8 mouse cellular contexts compared by ENCODE assay signal in genomic region chr9:13681581-13682038, GRCm38 (mm10).
A peak's percentile ranks its signal among the peaks of the same experiment; 100 is the strongest.
DNase-seq lines count a peak whose midpoint lies in the region; ATAC-seq and TF ChIP-seq lines count a peak whose summit lies in the region.

No protein-coding gene starts in this region.

- TF ChIP-seq RAD21 in CH12.LX (IDR thresholded peaks at IDR 0.05; ENCODE audit: low read depth, low read length): peak; percentile 11

- no peaks in the 10 kb centered on the region for H3K79me2 ChIP-seq in CH12.LX (replicated peaks; ENCODE audit: control insufficient read depth, extremely low read depth, insufficient read depth, poor library complexity, severe bottlenecking)

- dilution Hi-C loops in CH12.LX (cut with MboI; ENCODE audit: extremely low pct_ligation_motif_present, extremely low pct_unique_long_range_greater_than_20kb, low sequenced_read_pairs): no loop called here

- TF ChIP-seq POLR2A in CH12.LX (IDR thresholded peaks at IDR 0.05; ENCODE audit: low read depth, low read length): no peak
- TF ChIP-seq POLR2A in olfactory bulb, adult 2 months (IDR thresholded peaks at IDR 0.05; ENCODE audit: insufficient read depth, low read depth, low read length): no peak

- ATAC-seq in forebrain, embryonic 16.5 days: peak; percentile 97
- peak; percentile 95 for ATAC-seq in hindbrain, embryonic 11.5 days (ENCODE audit: low FRiP score)
- ATAC-seq in liver, postnatal 0 days: peak; percentile 71

- DNase-seq in CH12.LX (ENCODE audit: extremely low read depth): no peak
- peak; percentile 62 for DNase-seq in cerebellum, adult 11-12 months
- DNase-seq in hindbrain, embryonic 11.5 days (ENCODE audit: low spot score): peak; percentile 54
- DNase-seq in layer of hippocampus, adult 9-10 months (ENCODE audit: low spot score): peak; percentile 52
- peak; percentile 30 for DNase-seq in liver, postnatal 0 days
- DNase-seq in B cell, adult 2 months: no peak

- peaks cover 6 to 25% of the 10 kb centered on the region in 2 experiments for H3K4me1 ChIP-seq in CH12.LX (ENCODE audit: control insufficient read depth in 1 of 2, insufficient read depth in 2 of 2)
- peaks cover 14% of the 10 kb centered on the region for H3K4me1 ChIP-seq in forebrain, embryonic 16.5 days (replicated peaks; ENCODE audit: control insufficient read depth, insufficient read depth, low read length)
- H3K4me1 ChIP-seq in hindbrain, embryonic 11.5 days (replicated peaks; ENCODE audit: control insufficient read depth, insufficient read depth, low read length): no peaks in the 10 kb centered on the region
- H3K4me1 ChIP-seq in liver, postnatal 0 days (ENCODE audit: insufficient read depth): no peaks in the 10 kb centered on the region
- peaks cover 3% of the 10 kb centered on the region for H3K4me1 ChIP-seq in olfactory bulb, adult 2 months (ENCODE audit: control insufficient read depth, insufficient read depth, low read length)

- in situ Hi-C loops in CH12.LX (cut with MboI; ENCODE audit: low pct_ligation_motif_present, low pct_unique_long_range_greater_than_20kb, low sequenced_read_pairs): no loop called here

- H3K27me3 ChIP-seq in CH12.LX (replicated peaks): no peaks in the 10 kb centered on the region
- no peaks in the 10 kb centered on the region for H3K27me3 ChIP-seq in forebrain, embryonic 16.5 days (replicated peaks; ENCODE audit: control insufficient read depth, insufficient read depth, low read length)
- no peaks in the 10 kb centered on the region for H3K27me3 ChIP-seq in hindbrain, embryonic 11.5 days (ENCODE audit: control insufficient read depth, insufficient read depth, low read length)
- H3K27me3 ChIP-seq in liver, postnatal 0 days (ENCODE audit: insufficient read depth, low read length): no peaks in the 10 kb centered on the region

- TF ChIP-seq CTCF in CH12.LX (conservative IDR thresholded peaks at IDR 0.05 in 1 of 2, IDR thresholded peaks at IDR 0.05 in 1 of 2; ENCODE audit: low read depth in 2 of 2, low read length in 2 of 2): peak in 1 of 2 experiments; percentile 13; a peak in 1 of 4 replicates
- peak; percentile 54 for TF ChIP-seq CTCF in liver, postnatal 0 days (IDR thresholded peaks at IDR 0.05; ENCODE audit: low read depth)
- no peak for TF ChIP-seq CTCF in olfactory bulb, adult 2 months (IDR thresholded peaks at IDR 0.05; ENCODE audit: insufficient read depth, low read depth, low read length)

- no peak overlapping the region for H3K27ac ChIP-seq in CH12.LX (ENCODE audit: insufficient read depth, low read depth)
- H3K27ac ChIP-seq in forebrain, embryonic 16.5 days (ENCODE audit: low read length): peak overlapping the region; percentile 42
- H3K27ac ChIP-seq in hindbrain, embryonic 11.5 days (ENCODE audit: low read depth, low read length): peak overlapping the region; percentile 33; the same call in 1 of the 2 replicates
- no peak overlapping the region for H3K27ac ChIP-seq in liver, postnatal 0 days (ENCODE audit: low read depth)
- H3K27ac ChIP-seq in olfactory bulb, adult 2 months (ENCODE audit: insufficient read depth, low read depth, low read length): 0 out of 2 replicates have a peak overlapping the region, but pooled peaks have one; percentile 2

- no peaks in the 10 kb centered on the region for H3K36me3 ChIP-seq in CH12.LX (replicated peaks in 1 of 2; ENCODE audit: control insufficient read depth in 1 of 2, insufficient read depth in 1 of 2, low read length in 1 of 2)
- H3K36me3 ChIP-seq in forebrain, embryonic 16.5 days (ENCODE audit: control insufficient read depth, insufficient read depth): no peaks in the 10 kb centered on the region
- no peaks in the 10 kb centered on the region for H3K36me3 ChIP-seq in hindbrain, embryonic 11.5 days (ENCODE audit: control insufficient read depth, insufficient read depth, low read length)
- H3K36me3 ChIP-seq in liver, postnatal 0 days (replicated peaks; ENCODE audit: insufficient read depth, low read length): no peaks in the 10 kb centered on the region

- no peaks in the 10 kb centered on the region for H3K9me3 ChIP-seq in CH12.LX (replicated peaks; ENCODE audit: low read length)
- no peaks in the 10 kb centered on the region for H3K9me3 ChIP-seq in forebrain, embryonic 16.5 days (ENCODE audit: control insufficient read depth, low read length)
- no peaks in the 10 kb centered on the region for H3K9me3 ChIP-seq in hindbrain, embryonic 11.5 days (ENCODE audit: control insufficient read depth, low read length)
- no peaks in the 10 kb centered on the region for H3K9me3 ChIP-seq in liver, postnatal 0 days (ENCODE audit: low read length)

- TF ChIP-seq EP300 in CH12.LX (IDR thresholded peaks at IDR 0.05; ENCODE audit: low read length): no peak
- TF ChIP-seq EP300 in liver, postnatal 0 days (IDR thresholded peaks at IDR 0.05; ENCODE audit: low read depth): no peak

- no peak overlapping the region for H3K4me3 ChIP-seq in CH12.LX (replicated peaks in 1 of 3; ENCODE audit: low read depth in 2 of 3, low read length in 2 of 3, poor library complexity in 1 of 3)
- no peak overlapping the region; the same call in 1 of the 2 replicates for H3K4me3 ChIP-seq in forebrain, embryonic 16.5 days (replicated peaks; ENCODE audit: low read length)
- H3K4me3 ChIP-seq in hindbrain, embryonic 11.5 days (ENCODE audit: low read depth, low read length): no peak overlapping the region
- H3K4me3 ChIP-seq in liver, postnatal 0 days (ENCODE audit: low read depth, low read length): no peak overlapping the region
- 0 out of 2 replicates have a peak overlapping the region, but pooled peaks have one; percentile 2 for H3K4me3 ChIP-seq in olfactory bulb, adult 2 months (ENCODE audit: insufficient read depth, low read depth, low read length)

- H3K4me2 ChIP-seq in CH12.LX (ENCODE audit: insufficient read depth, low read depth, poor library complexity, severe bottlenecking): no peak overlapping the region
- H3K4me2 ChIP-seq in forebrain, embryonic 16.5 days (ENCODE audit: low read length): peak overlapping the region; percentile 43
- H3K4me2 ChIP-seq in hindbrain, embryonic 11.5 days (replicated peaks; ENCODE audit: low read depth, low read length): no peak overlapping the region
- H3K4me2 ChIP-seq in liver, postnatal 0 days (ENCODE audit: low read depth, low read length): no peak overlapping the region

- H3K9ac ChIP-seq in CH12.LX (ENCODE audit: insufficient read depth, low read depth): no peak overlapping the region
- H3K9ac ChIP-seq in forebrain, embryonic 16.5 days (replicated peaks; ENCODE audit: low read depth, low read length): no peak overlapping the region; the same call in 1 of the 2 replicates
- no peak overlapping the region for H3K9ac ChIP-seq in hindbrain, embryonic 11.5 days (ENCODE audit: low read depth, low read length)
- H3K9ac ChIP-seq in liver, postnatal 0 days (replicated peaks): no peak overlapping the region

- under 1% methylated on average over 8 of the region's 8 CpGs for WGBS in forebrain, embryonic 16.5 days
- 11% methylated on average over 8 of the region's 8 CpGs for WGBS in hindbrain, embryonic 11.5 days
- WGBS in liver, postnatal 0 days (ENCODE audit: insufficient replicate concordance): 8% methylated on average over 8 of the region's 8 CpGs
- 6% methylated on average over 8 of the region's 8 CpGs for WGBS in olfactory bulb, adult 2 months

TF ChIP-seq in CH12.LX, 34 proteins besides CTCF, POLR2A, EP300 and RAD21:
- TF ChIP-seq GABPA (IDR thresholded peaks at IDR 0.05; ENCODE audit: insufficient replicate concordance, low read depth, low read length) (no peak), MYC (IDR thresholded peaks at IDR 0.05; ENCODE audit: low read depth, low read length) (no peak), ZNF384 (IDR thresholded peaks at IDR 0.05; ENCODE audit: low read depth, low read length) (no peak), E2F4 (IDR thresholded peaks at IDR 0.05; ENCODE audit: insufficient replicate concordance, low read depth, low read length) (no peak), MEF2A (IDR thresholded peaks at IDR 0.05; ENCODE audit: borderline replicate concordance, low read depth, low read length) (no peak), PAX5 (IDR thresholded peaks at IDR 0.05; ENCODE audit: low read length) (no peak), SIN3A (IDR thresholded peaks at IDR 0.05; ENCODE audit: low read length) (no peak), ZMIZ1 (IDR thresholded peaks at IDR 0.05; ENCODE audit: low read depth, low read length) (no peak), TBP (conservative IDR thresholded peaks at IDR 0.05; ENCODE audit: low read depth, low read length) (no peak), MAX (IDR thresholded peaks at IDR 0.05; ENCODE audit: low read length) (no peak), RCOR1 (conservative IDR thresholded peaks at IDR 0.05; ENCODE audit: low read depth, low read length) (no peak), KAT2A (IDR thresholded peaks at IDR 0.05; ENCODE audit: insufficient replicate concordance, low read length) (no peak), ZKSCAN1 (IDR thresholded peaks at IDR 0.05; ENCODE audit: borderline replicate concordance, low read depth, low read length) (no peak), HCFC1 (IDR thresholded peaks at IDR 0.05; ENCODE audit: low read depth, low read length) (no peak), POLR2AphosphoS2 (IDR thresholded peaks at IDR 0.05; ENCODE audit: low read depth, low read length) (no peak)

Comparison
In these comparisons a context has a peak if more than half of its experiments do, and no peak if none do; other contexts are left out.
1. DNase-seq: peak in cerebellum, adult 11-12 months (single experiment), hindbrain, embryonic 11.5 days (single experiment), layer of hippocampus, adult 9-10 months (single experiment) and liver, postnatal 0 days (single experiment); none in CH12.LX (single experiment) and B cell, adult 2 months (0 of 2).
2. H3K27ac ChIP-seq: peak in forebrain, embryonic 16.5 days (single experiment), hindbrain, embryonic 11.5 days (single experiment) and olfactory bulb, adult 2 months (single experiment); none in CH12.LX (single experiment) and liver, postnatal 0 days (single experiment).
3. Peak in every context shown above with its lines, with median percentiles within 50 percentile points of each other: ATAC-seq.